Mouse (Mus musculus) neutrophil, adult 5-6 weeks (primary cell): Measurements from ENCODE around the gene Lama2. TPM values are rescaled to one million over a fixed set of nuclear protein-coding genes. Genes with fewer than 3 reads are reported as not detected.
"Not testable (repeated sequence)": the region's sequence is repeated elsewhere in the genome, so short reads cannot be mapped to it uniquely, and the experiment has no call there.

Source experiments
- ATAC-seq: fragments of 151-379, 151-347 bp; 2 replicates; pipeline ENCODE4 v1.8.0; 2017; ENCODE audit warnings: mild to moderate bottlenecking, moderate TSS enrichment; ENCODE audit not compliant: insufficient number of reproducible peaks, poor library complexity, low FRiP score, severe bottlenecking; ENCODE audit errors: extremely low read depth
- total RNA-seq: library from RNA; stranded (forward); fragments of 200-1000 nt; gene quantifications from 2 replicates; pipeline ENCODE4 v1.2.3, GENCODE M21; 2017

Gene Lama2
- total RNA-seq, 1 experiment from 2014 or later, result not detected

- no peak for ATAC-seq
Measured at GRCm38 (mm10) chr10:27103811-27104210, 515.7 kb downstream of the Lama2 start.

GRCm38 (mm10) chr10:27101800-27102353 is 517.7 kb downstream of the Lama2 start:
- ATAC-seq, result no peak

GRCm38 (mm10) chr10:27077113-27077512 is 542.4 kb downstream of the Lama2 start:
- ATAC-seq, result no peak

- ATAC-seq, result no peak
Measured at GRCm38 (mm10) chr10:27068794-27069435, 550.6 kb downstream of the Lama2 start.

- no peak for ATAC-seq
Measured at GRCm38 (mm10) chr10:27063671-27064070, 555.9 kb downstream of the Lama2 start.

- no peak for ATAC-seq
Measured at GRCm38 (mm10) chr10:27054488-27054887, 565.1 kb downstream of the Lama2 start.

GRCm38 (mm10) chr10:27047196-27047595 is 572.4 kb downstream of the Lama2 start:
- ATAC-seq, result no peak

- no peak for ATAC-seq
Measured at GRCm38 (mm10) chr10:27041812-27042211, 577.7 kb downstream of the Lama2 start.

GRCm38 (mm10) chr10:27022707-27023106 is 596.9 kb downstream of the Lama2 start:
- no peak for ATAC-seq

GRCm38 (mm10) chr10:27012804-27013365 is 606.7 kb downstream of the Lama2 start:
- no peak for ATAC-seq

- no peak for ATAC-seq
Measured at GRCm38 (mm10) chr10:27007364-27007763, 612.2 kb downstream of the Lama2 start.

GRCm38 (mm10) chr10:27005716-27006115 is 613.8 kb downstream of the Lama2 start:
- ATAC-seq, result no peak

GRCm38 (mm10) chr10:27001554-27002178 is 617.9 kb downstream of the Lama2 start:
- no peak for ATAC-seq

GRCm38 (mm10) chr10:26996684-26997083 is 622.9 kb downstream of the Lama2 start:
- no peak for ATAC-seq

- no peak for ATAC-seq
Measured at GRCm38 (mm10) chr10:26995987-26996386, 623.6 kb downstream of the Lama2 start.

GRCm38 (mm10) chr10:26995182-26995975 is 624.2 kb downstream of the Lama2 start:
- ATAC-seq, result no peak

- no peak for ATAC-seq
Measured at GRCm38 (mm10) chr10:26993971-26994761, 625.4 kb downstream of the Lama2 start.

GRCm38 (mm10) chr10:26985451-26985850 is 634.1 kb downstream of the Lama2 start:
- ATAC-seq, result no peak

- not testable (repeated sequence) for ATAC-seq
Measured at GRCm38 (mm10) chr10:26984082-26984481, 635.5 kb downstream of the Lama2 start.
